Mouse (Mus musculus): ENCODE results near the gene Cd34.

- TF ChIP-seq EP300 (IDR thresholded peaks at IDR 0.05; ENCODE audit: low read depth): no peak
- no peak for TF ChIP-seq CTCF (IDR thresholded peaks at IDR 0.05; ENCODE audit: low read depth)
These were observed at the start of gene Cd34 for GRCm38 (mm10) chr1:194938715-194939114.
